8 mouse cellular contexts compared by ENCODE assay signal in genomic region chr2:25332286-25333160, GRCm38 (mm10). TPM values are rescaled to one million over a fixed set of nuclear protein-coding genes. Genes with fewer than 3 reads are reported as not detected.
A peak's percentile ranks its signal among the peaks of the same experiment; 100 is the strongest.
DNase-seq lines count a peak whose midpoint lies in the region; ATAC-seq and TF ChIP-seq lines count a peak whose summit lies in the region.

TSS of gene Man1b1 (plus strand) at chr2:25332338.

- no peak for TF ChIP-seq EP300 in liver, embryonic 14.5 days (IDR thresholded peaks at IDR 0.05; ENCODE audit: low read depth)
- no peak for TF ChIP-seq EP300 in stomach, postnatal 0 days (optimal IDR thresholded peaks at IDR 0.05)

- H3K4me3 ChIP-seq in forebrain, embryonic 10.5 days, result peak within 1 kb of the TSS; percentile 93
- peak within 1 kb of the TSS; percentile 69 for H3K4me3 ChIP-seq in heart, embryonic 15.5 days
- peak within 1 kb of the TSS; percentile 90 to 99 for H3K4me3 ChIP-seq in liver, embryonic 14.5 days (ENCODE audit: insufficient read depth in 1 of 2, low read depth in 2 of 2, low read length in 2 of 2)
- peak within 1 kb of the TSS; percentile 89 for H3K4me3 ChIP-seq in neural tube, embryonic 11.5 days (ENCODE audit: low read depth, low read length)
- H3K4me3 ChIP-seq in stomach, postnatal 0 days (ENCODE audit: low read depth, low read length), result peak within 1 kb of the TSS; percentile 91

- peak within 1 kb of the TSS; percentile 81 for H3K4me2 ChIP-seq in heart, embryonic 15.5 days
- peak within 1 kb of the TSS; percentile 96 for H3K4me2 ChIP-seq in liver, embryonic 14.5 days (ENCODE audit: low read depth)
- H3K4me2 ChIP-seq in neural tube, embryonic 11.5 days (ENCODE audit: low read depth), result peak within 1 kb of the TSS; percentile 76
- peak within 1 kb of the TSS; percentile 75 for H3K4me2 ChIP-seq in stomach, postnatal 0 days (replicated peaks; ENCODE audit: low read depth)

- no peaks in the 10 kb centered on the region for H3K9me3 ChIP-seq in forebrain, embryonic 10.5 days
- no peaks in the 10 kb centered on the region for H3K9me3 ChIP-seq in heart, embryonic 15.5 days (replicated peaks)
- H3K9me3 ChIP-seq in liver, embryonic 14.5 days (ENCODE audit: control insufficient read depth, low read length), result no peaks in the 10 kb centered on the region
- no peaks in the 10 kb centered on the region for H3K9me3 ChIP-seq in neural tube, embryonic 11.5 days (ENCODE audit: control insufficient read depth, low read length)
- no peaks in the 10 kb centered on the region for H3K9me3 ChIP-seq in stomach, postnatal 0 days (ENCODE audit: control insufficient read depth, low read length)

- no peaks in the 10 kb centered on the region for H3K27me3 ChIP-seq in forebrain, embryonic 10.5 days (ENCODE audit: poor library complexity, severe bottlenecking)
- no peaks in the 10 kb centered on the region for H3K27me3 ChIP-seq in heart, embryonic 15.5 days
- H3K27me3 ChIP-seq in liver, embryonic 14.5 days (ENCODE audit: control insufficient read depth, insufficient read depth, low read length), result no peaks in the 10 kb centered on the region; the same call in 1 of the 2 replicates
- H3K27me3 ChIP-seq in neural tube, embryonic 11.5 days (ENCODE audit: control insufficient read depth, insufficient read depth, low read length), result no peaks in the 10 kb centered on the region
- H3K27me3 ChIP-seq in stomach, postnatal 0 days (ENCODE audit: control insufficient read depth, insufficient read depth, low read length), result no peaks in the 10 kb centered on the region

- peak within 1 kb of the TSS; percentile 92 for H3K27ac ChIP-seq in forebrain, embryonic 10.5 days
- H3K27ac ChIP-seq in heart, embryonic 15.5 days, result peak within 1 kb of the TSS; percentile 85
- peak within 1 kb of the TSS; percentile 77 for H3K27ac ChIP-seq in liver, embryonic 14.5 days
- H3K27ac ChIP-seq in neural tube, embryonic 11.5 days (ENCODE audit: low read depth, low read length), result peak within 1 kb of the TSS; percentile 76
- H3K27ac ChIP-seq in stomach, postnatal 0 days (replicated peaks), result peak within 1 kb of the TSS; percentile 77

- under 1% methylated on average over 78 of the region's 78 CpGs for WGBS in forebrain, embryonic 10.5 days
- under 1% methylated on average over 78 of the region's 78 CpGs for WGBS in heart, embryonic 15.5 days
- WGBS in liver, embryonic 14.5 days (ENCODE audit: insufficient replicate concordance), result under 1% methylated on average over 78 of the region's 78 CpGs
- under 1% methylated on average over 78 of the region's 78 CpGs for whole genome bisulfite sequencing in neural tube, embryonic 11.5 days
- WGBS in stomach, postnatal 0 days, result under 1% methylated on average over 74 of the region's 78 CpGs

- DNase-seq in CD8-positive naive resting alpha-beta T cell, adult 2 months (ENCODE audit: low read depth in 2 of 2, low spot score in 2 of 2), result peak; percentile 99
- DNase-seq in c-Kit-positive CD71-negative TER-119-negative erythroid progenitor cells, embryonic 14.5 days (ENCODE audit: low read depth), result peak; percentile 100
- peak; percentile 99 for DNase-seq in forebrain, embryonic 10.5 days (ENCODE audit: extremely low spot score, low spot score)
- peak; percentile 99 to 100 for DNase-seq in kidney, postnatal 25 days
- DNase-seq in liver, embryonic 14.5 days (ENCODE audit: low read depth in 3 of 3, low spot score in 3 of 3), result peak; percentile 98 to 99 (median 99)
- DNase-seq in neural tube, embryonic 11.5 days (ENCODE audit: low spot score), result peak; percentile 100
- DNase-seq in stomach, postnatal 0 days (ENCODE audit: low spot score), result peak; percentile 99

- H3K4me1 ChIP-seq in forebrain, embryonic 10.5 days, result peaks cover 21% of the 10 kb centered on the region
- peaks cover 23% of the 10 kb centered on the region for H3K4me1 ChIP-seq in heart, embryonic 15.5 days (replicated peaks)
- peaks cover 12 to 14% of the 10 kb centered on the region in 2 experiments for H3K4me1 ChIP-seq in liver, embryonic 14.5 days (replicated peaks; ENCODE audit: control insufficient read depth in 2 of 2, insufficient read depth in 2 of 2, low read length in 1 of 2)
- H3K4me1 ChIP-seq in neural tube, embryonic 11.5 days (ENCODE audit: control insufficient read depth, insufficient read depth, low read length), result peaks cover 8% of the 10 kb centered on the region
- peaks cover 3% of the 10 kb centered on the region; the same call in 1 of the 2 replicates for H3K4me1 ChIP-seq in stomach, postnatal 0 days (replicated peaks; ENCODE audit: control insufficient read depth, insufficient read depth)

- peak; percentile 100 for ATAC-seq in heart, embryonic 15.5 days (replicated peaks; ENCODE audit: insufficient number of reproducible peaks, insufficient read depth, low FRiP score, low read depth)
- peak; percentile 97 for ATAC-seq in liver, embryonic 14.5 days (ENCODE audit: insufficient read depth)
- ATAC-seq in neural tube, embryonic 11.5 days (ENCODE audit: insufficient read depth, low FRiP score, low TSS enrichment), result peak; percentile 95
- ATAC-seq in stomach, postnatal 0 days (ENCODE audit: low FRiP score, low TSS enrichment), result peak; percentile 97

- peaks cover 40% of the 10 kb centered on the region for H3K36me3 ChIP-seq in forebrain, embryonic 10.5 days (replicated peaks)
- H3K36me3 ChIP-seq in heart, embryonic 15.5 days, result peaks cover 33% of the 10 kb centered on the region
- H3K36me3 ChIP-seq in liver, embryonic 14.5 days (replicated peaks; ENCODE audit: control insufficient read depth, insufficient read depth, low read depth), result peaks cover 10% of the 10 kb centered on the region
- H3K36me3 ChIP-seq in neural tube, embryonic 11.5 days (ENCODE audit: control insufficient read depth, insufficient read depth, low read length), result peaks cover 5% of the 10 kb centered on the region
- H3K36me3 ChIP-seq in stomach, postnatal 0 days (ENCODE audit: control insufficient read depth, insufficient read depth, low read length), result peaks cover 14% of the 10 kb centered on the region; the same call in 1 of the 2 replicates

- peak within 1 kb of the TSS; percentile 75 for H3K9ac ChIP-seq in heart, embryonic 15.5 days
- peak within 1 kb of the TSS; percentile 95 for H3K9ac ChIP-seq in liver, embryonic 14.5 days (replicated peaks)
- H3K9ac ChIP-seq in neural tube, embryonic 11.5 days (ENCODE audit: low read length), result peak within 1 kb of the TSS; percentile 92
- peak within 1 kb of the TSS; percentile 71 for H3K9ac ChIP-seq in stomach, postnatal 0 days (ENCODE audit: low read length)

- TF ChIP-seq CTCF in liver, embryonic 14.5 days (IDR thresholded peaks at IDR 0.05; ENCODE audit: low read depth), result peak; percentile 73
- peak; percentile 68 for TF ChIP-seq CTCF in stomach, postnatal 0 days (IDR thresholded peaks at IDR 0.05; ENCODE audit: low read depth)

RNA-seq across cellular contexts. Expression of gene Man1b1, which starts in this region (rescaled TPM):
- 53.5 and 58.9 TPM in 2 replicates for polyA plus RNA-seq in forebrain, embryonic 10.5 days (2016; fragmentation: Nextera tagmentation; extraction: Ambion mirVana)
- 30.2 and 31.1 TPM in 2 replicates for polyA plus RNA-seq in heart, embryonic 15.5 days (2015; fragmentation: Nextera tagmentation; extraction: Ambion mirVana)
- 5.3 and 6.6 TPM in 2 replicates for polyA plus RNA-seq in liver, embryonic 14.5 days (2012; rRNA removed)
- polyA plus RNA-seq in liver, embryonic 14.5 days (2014; fragmentation: Nextera tagmentation; extraction: Ambion mirVana), result 25.4 and 28.2 TPM in 2 replicates
- 65.8 and 87.4 TPM in 2 replicates for polyA plus RNA-seq in neural tube, embryonic 11.5 days (2014; fragmentation: Nextera tagmentation; extraction: Ambion mirVana)
- polyA plus RNA-seq in stomach, postnatal 0 days (2015; fragmentation: Nextera tagmentation; extraction: Ambion mirVana), result 29.2 and 29.9 TPM in 2 replicates

Comparison
In these comparisons a context has a peak if more than half of its experiments do, and no peak if none do; other contexts are left out.
1. Peak in every context shown above with its lines: DNase-seq, ATAC-seq, H3K4me3 ChIP-seq and H3K27ac ChIP-seq.